Mouse (Mus musculus) embryo, embryonic 11 days (tissue): ENCODE data around the gene Fhit.

Experiments
- DNase-seq: peaks from one replicate; pipeline ENCODE4 v3.0.0-alpha.2; 2015

Gene Fhit

DNA sequence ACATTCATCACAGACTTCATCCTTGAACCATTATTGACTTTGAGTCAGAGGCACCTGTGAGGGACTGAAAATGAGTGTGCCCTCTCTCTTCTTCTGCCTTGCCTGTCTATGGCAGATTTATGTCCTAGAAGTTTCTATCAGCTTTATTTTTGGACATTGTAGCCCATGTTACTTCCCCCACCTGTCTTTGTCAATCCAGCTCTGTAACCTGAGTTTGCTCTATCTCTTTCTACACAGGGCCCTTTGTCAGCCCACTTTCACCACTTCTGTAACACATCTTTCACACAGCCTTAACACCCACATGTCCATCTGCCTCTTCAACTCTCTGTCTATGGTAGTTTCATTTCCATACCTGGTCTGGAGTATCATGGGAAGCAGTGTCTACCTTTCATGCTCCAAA lies 1609.7 kb downstream of the Fhit start:
- DNase-seq, result no peak

DNA sequence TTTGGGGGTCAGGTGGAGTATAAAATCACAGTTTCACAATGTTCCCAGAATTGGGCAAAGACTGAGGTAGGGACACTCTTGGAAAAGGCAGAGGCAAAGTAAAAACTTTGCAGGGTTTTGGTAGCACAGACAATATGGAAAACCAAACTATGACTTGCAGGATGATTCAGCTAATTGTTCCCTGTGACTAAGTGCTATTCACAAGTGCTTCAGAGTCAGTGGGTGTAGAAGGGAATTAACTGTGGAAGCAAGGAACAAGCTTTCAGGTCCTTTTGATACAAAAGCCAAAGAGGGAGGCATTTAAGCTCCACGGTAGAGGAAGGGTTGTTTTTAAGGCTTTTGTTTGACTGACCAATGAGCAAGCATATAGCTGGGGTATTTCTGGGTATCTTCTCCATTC lies 1613.9 kb downstream of the Fhit start:
- no peak for DNase-seq

DNA sequence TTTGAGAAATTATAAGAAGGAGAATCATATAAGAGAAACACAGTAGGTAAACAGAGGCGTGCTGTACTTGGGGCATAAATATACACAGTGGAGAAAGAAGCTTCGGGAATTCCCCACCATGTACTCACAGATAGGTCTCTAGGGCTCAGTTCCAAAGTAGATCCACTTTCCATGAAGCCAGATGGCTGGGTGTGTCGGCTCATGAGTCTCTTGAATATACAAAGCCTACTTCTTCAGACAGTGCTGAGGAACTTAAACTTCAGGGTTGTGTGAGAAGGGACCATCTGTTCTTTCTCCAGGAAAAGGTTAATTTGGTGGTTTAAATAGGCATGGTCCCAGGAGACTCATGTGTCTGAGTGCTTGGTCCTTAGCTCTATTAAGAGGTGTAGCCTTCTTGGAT lies 1617.5 kb downstream of the Fhit start:
- DNase-seq, result no peak

DNA sequence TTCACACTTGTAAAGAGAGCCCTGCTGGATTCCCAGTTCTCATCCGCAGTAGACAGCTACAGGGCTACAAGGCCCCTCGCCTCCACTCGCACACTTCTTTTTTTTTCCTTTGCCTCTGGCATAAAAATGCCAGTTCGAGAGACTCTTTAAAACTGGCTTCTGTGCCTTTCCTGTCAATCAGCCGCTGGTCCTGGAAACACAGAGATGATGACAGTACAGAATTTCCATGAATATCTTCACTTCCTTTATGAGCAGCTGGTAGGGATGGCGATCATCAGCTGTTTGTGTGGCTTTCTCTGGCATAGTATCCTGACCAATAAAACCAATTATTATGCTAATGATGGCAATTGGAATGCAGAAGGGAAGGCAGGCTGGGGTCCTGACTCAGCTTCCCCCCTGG lies 1626.3 kb downstream of the Fhit start:
- DNase-seq, result no peak

DNA sequence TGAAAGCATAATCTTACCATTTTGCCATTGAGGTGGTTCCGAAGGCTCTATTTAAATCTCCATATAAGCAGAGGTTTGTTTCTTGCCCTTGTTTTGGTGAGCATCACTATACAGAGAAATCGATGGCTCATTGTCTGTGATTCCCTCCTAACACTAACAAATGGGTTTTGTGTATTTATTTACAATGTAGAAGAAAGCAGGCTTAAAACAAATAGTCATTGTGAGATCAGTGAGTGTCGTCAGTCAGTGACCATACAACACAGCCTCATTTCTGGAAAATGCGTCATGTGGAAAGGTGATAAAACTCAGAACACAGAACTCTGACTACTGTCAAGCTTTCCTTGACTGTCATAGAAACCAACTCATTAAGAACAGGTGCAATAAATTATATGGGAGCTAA lies 1632.6 kb downstream of the Fhit start:
- DNase-seq, result no peak

DNA sequence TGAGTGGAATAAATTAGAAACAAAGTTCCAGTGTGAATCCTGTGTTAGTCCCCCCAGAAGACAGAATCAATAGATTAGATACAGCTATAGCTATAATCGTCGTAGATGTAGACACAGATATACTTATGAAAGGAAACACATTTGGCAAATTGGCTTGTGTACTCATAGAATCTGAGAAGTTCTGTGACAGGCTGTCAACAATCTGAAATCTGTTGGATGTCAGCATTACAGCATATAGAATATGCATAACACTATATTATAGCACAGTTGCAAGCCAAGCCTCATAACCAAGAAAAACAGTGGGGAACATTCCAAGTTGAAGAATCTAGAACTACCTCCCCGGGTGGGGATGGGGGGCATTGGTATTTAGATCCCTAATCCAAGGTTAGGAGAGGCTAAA lies 1635.7 kb downstream of the Fhit start:
- DNase-seq, result no peak

DNA sequence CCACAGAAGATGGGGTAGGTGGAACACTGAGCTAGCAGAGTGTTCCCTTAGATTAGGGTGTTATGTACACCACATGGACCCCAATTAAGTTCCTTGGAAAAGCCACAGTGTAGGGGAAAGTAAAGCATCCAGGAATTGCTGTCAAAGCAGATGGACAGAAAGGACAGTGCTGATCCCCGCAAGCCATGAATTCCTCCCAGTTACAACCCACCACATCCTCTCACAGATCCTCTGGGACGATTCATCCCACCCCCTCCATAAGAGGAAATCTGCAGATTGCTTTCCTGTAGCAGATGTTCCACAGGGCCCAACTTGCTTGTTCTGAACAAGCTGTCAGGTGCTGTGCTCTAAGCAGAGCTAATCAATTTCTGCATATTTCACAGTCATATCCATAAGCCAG lies 1644.2 kb downstream of the Fhit start:
- no peak for DNase-seq

DNA sequence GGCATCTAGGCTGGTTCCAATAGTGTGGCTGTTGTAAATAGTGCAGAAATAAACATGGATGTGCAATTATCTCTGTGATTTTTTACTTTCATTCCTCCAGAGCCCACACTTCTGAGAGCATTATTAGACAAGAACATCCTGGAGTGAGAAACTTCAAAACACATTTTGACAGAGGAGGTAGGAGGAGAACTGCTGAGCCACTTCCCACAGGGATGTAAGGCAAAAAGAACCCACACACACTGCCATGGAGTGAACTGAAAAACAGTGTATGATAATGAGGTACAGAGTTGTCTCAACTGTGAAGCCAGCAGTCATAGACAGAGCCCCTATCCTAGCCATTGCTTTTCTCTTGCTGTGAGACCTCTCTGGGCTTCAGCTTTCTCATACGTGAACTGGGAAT lies 1652.2 kb downstream of the Fhit start:
- no peak for DNase-seq
